Mouse (Mus musculus): ENCODE measurements around the gene Cnksr1.

Gene Cnksr1

GRCm38 (mm10) chr4:134252911-134253721 is 14.9 kb upstream of the Cnksr1 start:
- no peak for DNase-seq (ENCODE audit: low read depth, low spot score)

DNA sequence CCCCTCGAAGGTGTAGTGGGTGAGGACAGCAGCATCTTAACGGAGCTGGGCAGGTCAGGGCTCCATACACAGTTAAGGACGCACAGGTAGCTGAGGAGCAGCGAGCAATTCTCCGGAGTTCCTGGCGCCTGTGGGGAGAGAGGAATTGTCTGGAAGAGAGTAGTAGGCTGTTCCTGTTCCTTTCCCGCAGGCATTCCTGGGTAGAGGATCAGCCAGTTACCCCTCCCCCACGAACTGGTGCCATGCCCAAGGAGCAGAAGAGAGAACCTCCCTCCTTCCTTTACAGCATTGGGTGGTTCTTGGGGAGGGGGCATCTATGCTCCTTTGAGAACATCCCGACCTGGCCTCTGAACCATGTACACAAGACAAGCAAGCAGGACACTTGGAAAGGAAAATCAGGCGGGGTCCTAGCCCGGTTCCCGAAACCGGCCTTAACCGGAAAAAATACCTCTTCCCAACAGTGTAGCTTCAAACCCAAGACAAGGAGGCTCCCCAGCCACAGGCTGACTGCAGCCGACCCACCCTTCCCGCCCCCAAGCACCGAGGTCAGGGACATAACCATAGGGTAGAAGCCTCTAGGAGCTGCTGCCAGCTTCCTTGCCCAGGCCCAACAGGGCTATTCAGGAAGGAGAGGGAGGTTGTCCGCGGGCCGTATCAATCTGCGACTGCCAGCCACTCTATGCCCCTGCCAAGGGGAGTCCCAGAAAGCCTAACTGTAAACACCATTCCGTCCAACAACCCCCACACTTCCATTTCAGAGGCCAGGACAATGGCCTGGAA is 14.1 kb upstream of the Cnksr1 start:
- DNase-seq (ENCODE audit: low read depth, low spot score): no peak

GRCm38 (mm10) chr4:134251241-134252130 is 13.3 kb upstream of the Cnksr1 start:
- no peak for DNase-seq (ENCODE audit: low read depth, low spot score)

DNA sequence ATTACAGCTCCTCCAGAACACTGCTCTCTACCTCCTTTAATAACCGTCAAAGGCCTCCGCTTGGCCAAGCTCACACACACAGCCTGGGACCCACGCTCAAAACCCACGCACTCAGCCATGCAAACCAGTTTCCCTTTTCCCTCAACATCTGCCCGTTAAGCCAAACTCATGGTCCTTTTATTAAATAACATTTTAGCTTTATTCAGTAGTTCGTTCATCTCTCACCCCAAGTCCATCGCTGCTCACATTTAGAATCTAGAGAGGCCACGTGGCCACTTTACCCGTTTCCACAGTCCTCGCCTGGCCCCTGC is 12.7 kb upstream of the Cnksr1 start:
- no peak for DNase-seq (ENCODE audit: low read depth, low spot score)

DNA sequence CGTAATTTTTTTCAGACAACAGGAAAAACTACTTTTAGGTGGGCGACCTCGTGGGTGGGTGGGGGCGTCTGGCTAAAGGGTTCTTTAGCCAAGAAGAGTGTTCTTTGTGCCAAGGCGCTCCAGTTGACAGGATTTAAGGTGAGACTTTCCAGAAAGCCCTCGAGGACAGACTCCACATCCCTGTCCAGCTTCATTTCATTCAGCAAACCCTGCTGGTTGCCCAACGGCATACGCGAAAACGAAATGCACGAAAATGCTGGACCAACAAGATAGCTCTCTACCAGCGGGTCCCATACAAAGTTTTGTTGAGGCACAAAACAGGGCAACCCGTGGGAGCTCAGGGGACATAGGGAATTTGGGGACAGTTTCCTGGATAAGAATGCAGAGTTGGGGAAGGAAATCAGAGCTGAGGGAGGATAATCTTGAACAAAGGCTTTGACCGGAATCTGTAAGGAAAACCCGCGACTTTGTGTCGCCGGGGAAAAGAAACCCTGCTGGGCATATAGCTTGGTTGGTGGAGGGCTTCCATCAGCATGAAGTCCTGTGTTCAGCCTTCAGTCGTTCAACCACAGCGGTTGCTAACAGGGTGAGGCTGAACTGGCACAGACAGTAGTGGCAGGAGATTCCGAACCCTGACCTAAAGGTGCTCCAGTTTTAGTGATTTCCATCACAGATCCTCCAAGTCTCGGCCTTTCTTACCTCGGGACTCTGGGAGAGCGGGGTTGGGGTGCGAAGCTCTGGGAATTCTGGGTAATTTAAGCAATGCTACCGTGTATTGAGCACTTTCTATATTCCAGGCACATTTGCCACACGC is 12.1 kb upstream of the Cnksr1 start:
- no peak for DNase-seq (ENCODE audit: low read depth, low spot score)

- no peak for DNase-seq (ENCODE audit: low read depth, low spot score)
These were observed 11.5 kb upstream of the Cnksr1 start for GRCm38 (mm10) chr4:134249651-134250050.

DNA sequence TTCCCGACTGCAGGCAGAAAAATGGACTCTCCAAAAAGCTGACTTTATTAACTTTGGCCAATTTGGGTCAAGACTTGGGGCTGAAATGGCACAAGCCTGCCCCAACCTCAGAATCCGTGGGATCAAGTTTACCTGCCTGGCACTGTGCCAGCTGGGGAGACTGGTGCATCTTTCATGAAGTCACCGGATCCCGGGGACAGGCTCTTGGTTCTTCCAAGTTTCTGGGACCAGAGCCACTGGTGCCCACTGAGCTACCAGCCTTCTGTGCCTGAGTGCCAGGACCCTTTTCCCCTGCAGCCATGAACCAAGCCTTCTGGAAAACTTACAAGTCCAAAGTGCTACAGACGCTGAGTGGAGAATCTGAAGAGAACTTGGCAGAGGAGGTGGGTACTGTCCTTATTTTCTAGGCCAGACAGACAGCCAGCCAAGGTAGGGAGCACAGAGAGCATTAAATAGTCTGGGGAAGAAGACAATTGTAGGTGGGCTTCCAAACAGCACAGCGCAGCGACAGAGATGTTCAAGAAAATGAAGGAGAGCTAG is 8.6 kb upstream of the Cnksr1 start, which contains the start of gene Gm30191:
Gene Gm30191, plus strand, starts transcription at position 217 of the 540 bp plus-strand sequence.
- DNase-seq (ENCODE audit: low read depth, low spot score): no peak

- no peak for DNase-seq (ENCODE audit: low read depth, low spot score)
These were observed 8.1 kb upstream of the Cnksr1 start for GRCm38 (mm10) chr4:134246256-134246655.

- peak; percentile 90 for DNase-seq (ENCODE audit: low read depth, low spot score)
These were observed 7.1 kb upstream of the Cnksr1 start, which contains the start of gene Zfp593 for GRCm38 (mm10) chr4:134245148-134245843. Zfp593 (minus strand) TSS chr4:134245592.

DNA sequence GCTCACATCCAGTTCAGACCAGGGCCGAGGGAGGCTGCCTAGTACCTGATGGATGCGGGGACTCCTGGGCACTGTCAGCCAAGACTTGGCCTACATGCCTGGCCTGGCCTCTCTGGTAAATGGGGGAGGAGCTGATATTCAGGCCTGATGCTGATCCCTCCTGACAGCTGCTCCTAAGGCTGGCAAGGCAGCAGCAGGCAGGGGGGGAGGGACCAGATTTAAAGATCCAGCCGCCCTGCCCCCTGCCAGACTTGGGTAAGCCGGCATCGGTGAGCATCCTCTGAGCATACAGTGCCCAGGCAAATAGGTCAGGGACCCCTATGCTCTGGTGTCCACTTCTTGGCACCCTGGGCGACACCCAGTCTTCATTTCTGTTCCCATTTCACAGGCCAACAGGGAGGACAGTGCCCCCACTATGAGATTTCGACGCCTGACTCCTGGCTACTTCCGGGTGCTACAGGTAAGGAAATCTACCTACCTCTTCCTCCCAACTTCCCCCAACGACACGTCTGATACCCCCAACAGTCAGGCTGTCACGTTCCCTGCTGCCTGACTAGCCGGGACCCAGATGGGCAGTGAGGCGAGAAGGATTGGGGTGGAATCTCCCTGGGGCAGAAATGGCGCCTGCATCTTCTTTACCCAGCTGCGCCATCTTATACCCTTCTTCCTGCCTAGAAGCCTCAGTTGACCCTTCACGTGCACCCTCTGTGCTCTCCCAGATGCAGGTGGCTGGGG is 5.5 kb upstream of the Cnksr1 start, which contains the start of gene E130218I03Rik:
Gene E130218I03Rik, plus strand, starts transcription at position 147 of the 735 bp plus-strand sequence.
- no peak for DNase-seq (ENCODE audit: low read depth, low spot score)

DNA sequence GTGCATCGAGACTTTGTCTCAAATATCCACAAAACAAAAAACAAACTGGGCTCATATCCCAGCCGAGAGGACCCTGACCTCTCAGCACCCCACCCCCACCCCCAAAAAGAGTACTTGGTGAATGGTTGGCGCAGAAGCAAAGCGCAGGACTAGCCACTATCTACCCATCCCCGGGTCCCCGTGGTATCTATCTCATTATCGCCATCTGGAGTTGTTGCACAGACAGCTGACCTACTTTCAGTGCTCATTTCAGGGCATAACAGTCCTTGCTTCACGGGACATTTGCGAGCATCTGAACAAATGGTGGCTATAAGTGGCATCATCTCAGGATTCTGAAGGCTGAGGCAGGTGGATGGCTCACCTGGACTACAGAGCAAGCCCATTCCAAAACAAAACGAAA is 487 bp upstream of the Cnksr1 start:
- peak; percentile 11 for DNase-seq (ENCODE audit: low read depth, low spot score)

GRCm38 (mm10) chr4:134237582-134238278 is 469 bp downstream of the Cnksr1 start:
- DNase-seq (ENCODE audit: low read depth, low spot score): peak; percentile 20

GRCm38 (mm10) chr4:134234876-134235275 is 3.3 kb downstream of the Cnksr1 start:
- DNase-seq (ENCODE audit: low read depth, low spot score): no peak

DNA sequence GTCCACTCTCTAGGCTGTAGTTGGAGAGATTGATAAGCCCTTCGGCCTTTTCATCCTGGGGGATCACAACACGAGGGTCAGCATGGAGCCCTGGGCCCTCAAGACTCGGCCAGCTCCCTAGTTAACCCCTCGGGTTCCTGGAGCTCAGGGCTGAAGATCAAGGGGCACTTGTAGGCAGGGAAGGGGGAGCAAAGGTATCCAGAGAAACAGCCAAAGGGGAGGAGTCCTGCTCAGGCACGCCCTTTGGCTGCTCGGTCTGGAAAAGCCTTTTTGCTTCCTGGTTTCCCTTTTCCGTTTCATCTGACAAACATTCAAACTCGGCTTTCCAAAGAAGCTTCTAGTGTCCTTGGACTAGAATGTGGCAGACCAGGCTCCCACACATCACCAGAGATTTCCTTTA is 7.8 kb downstream of the Cnksr1 start:
- DNase-seq (ENCODE audit: low read depth, low spot score): no peak

DNA sequence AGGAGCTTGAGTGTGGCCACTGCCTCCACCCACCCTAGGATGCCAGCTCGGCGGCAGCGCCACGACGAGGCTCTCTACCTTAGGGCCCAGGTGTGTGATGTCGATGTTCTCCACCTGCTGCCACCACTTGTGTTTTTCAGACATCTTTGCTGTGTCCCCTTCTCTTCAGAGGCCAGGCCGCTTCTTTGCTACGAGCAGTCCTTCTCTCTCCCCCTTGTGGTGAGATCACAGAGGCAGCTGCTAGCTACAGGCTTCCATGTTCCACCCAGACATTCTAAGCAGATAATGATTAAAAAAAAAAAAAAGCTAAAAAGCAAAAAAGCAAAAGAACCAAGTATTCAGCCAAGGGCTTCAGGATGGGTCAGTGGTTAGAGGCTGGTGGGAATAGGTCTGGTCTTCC is 11.0 kb downstream of the Cnksr1 start, which contains the start of gene Catsper4:
Gene Catsper4, minus strand, starts transcription at position 190 of the 400 bp plus-strand sequence.
- no peak for DNase-seq (ENCODE audit: low read depth, low spot score)

DNA sequence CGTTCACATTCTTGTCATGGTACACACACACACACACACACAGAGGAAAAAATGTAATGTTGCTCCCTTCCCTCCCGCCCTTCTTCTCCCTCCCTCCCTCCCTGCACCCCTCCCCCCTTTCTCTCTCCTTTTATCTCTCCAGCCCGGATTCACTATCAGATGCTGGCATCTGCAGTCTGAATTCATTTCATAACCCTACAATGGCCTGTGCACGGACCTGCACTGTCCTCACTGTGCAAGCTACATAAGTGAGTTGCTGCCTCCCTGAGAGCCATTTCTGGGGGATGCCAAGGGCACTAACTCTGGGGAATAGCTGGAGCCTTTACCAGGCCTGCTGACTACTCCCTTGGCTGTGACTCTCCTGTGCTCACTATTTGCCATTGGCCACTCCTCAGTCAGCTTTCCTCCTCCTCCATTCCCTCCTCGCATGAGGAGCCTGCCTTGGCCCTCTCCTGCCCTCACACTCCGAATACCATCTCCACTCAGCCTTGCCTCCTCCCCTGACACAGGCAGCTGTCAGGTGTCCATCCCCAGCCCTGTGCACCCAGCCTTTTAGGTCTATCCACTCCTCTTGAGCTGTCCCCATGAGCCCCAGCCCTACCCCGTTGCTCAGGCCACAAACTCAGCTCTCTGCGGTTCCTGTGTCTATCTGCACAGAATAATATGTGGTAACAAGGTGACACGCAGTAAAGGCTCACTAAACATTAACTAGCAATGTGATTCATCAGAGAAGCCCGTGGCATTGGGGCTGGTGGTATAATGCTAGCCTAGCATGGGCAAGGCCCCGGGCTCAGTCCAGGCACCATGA is 15.2 kb downstream of the Cnksr1 start:
- no peak for DNase-seq (ENCODE audit: low read depth, low spot score)

DNA sequence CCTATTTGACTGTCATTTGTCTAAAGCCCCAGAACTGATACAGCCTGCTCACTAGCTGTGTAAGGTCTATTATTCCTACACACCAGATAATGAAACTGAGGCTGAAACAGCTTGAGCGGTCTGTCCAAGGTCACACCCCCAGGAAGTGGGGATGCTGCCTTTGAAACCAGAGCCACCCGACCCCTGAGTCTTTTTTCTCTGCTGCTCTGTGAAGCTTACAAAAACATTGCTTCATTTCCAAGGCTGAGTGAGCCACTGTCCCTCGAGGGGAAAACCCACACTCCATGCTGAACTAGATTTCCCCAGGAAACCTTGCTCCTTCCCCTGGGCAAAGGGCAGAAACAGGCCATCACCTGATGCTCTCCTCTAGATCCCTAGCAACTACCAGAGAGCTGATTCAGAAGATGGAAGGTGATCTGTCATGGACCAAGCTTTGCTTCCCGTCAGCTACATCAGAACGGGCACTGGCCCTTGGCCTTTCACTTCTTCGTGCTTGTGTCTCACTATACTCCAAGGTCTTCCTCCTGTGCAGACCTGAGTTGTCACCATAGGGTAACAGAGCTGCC is 31.6 kb downstream of the Cnksr1 start:
- no peak for DNase-seq (ENCODE audit: low read depth, low spot score)
